Mouse (Mus musculus) lung, embryonic 15.5 days (tissue): Measurements from ENCODE around the gene Hs6st1. TPM values are rescaled to one million over a fixed set of nuclear protein-coding genes. Genes with fewer than 3 reads are reported as not detected.
A peak's percentile ranks its signal among the peaks of the same experiment; 100 is the strongest.

ENCODE experiments used
- ATAC-seq: fragments of 200-750 bp; cut with Nextera tagmentation; 2 replicates; pipeline ENCODE4 v1.8.0; 2017; ENCODE audit warnings: moderate number of reproducible peaks, borderline replicate concordance; ENCODE audit not compliant: low FRiP score, low TSS enrichment; ENCODE audit errors: extremely low read depth
- H3K27ac ChIP-seq: fragments of 300-500 bp; sonication (generic); 2 replicates; pipeline ENCODE4 v1.5.1; 2015; ENCODE audit warnings: moderate library complexity, mild to moderate bottlenecking, inconsistent platforms
- H3K27me3 ChIP-seq: fragments of 300-500 bp; sonication (generic); 2 replicates; pipeline ENCODE4 v1.6.1; 2015; ENCODE audit warnings: inconsistent platforms
- H3K36me3 ChIP-seq: fragments of 300-500 bp; sonication (generic); 2 replicates; pipeline ENCODE4 v1.6.1; 2015; ENCODE audit warnings: inconsistent platforms
- H3K4me1 ChIP-seq: fragments of 300-500 bp; sonication (generic); 2 replicates; pipeline ENCODE4 v1.6.1; 2015; ENCODE audit warnings: inconsistent platforms
- H3K4me2 ChIP-seq: fragments of 300-500 bp; sonication (generic); 2 replicates; pipeline ENCODE4 v1.6.1; 2015; ENCODE audit warnings: inconsistent platforms, mild to moderate bottlenecking, moderate library complexity
- H3K4me3 ChIP-seq: fragments of 300-500 bp; sonication (generic); 2 replicates; pipeline ENCODE4 v1.5.1; 2015; ENCODE audit warnings: mild to moderate bottlenecking, inconsistent platforms
- H3K9ac ChIP-seq: fragments of 300-500 bp; sonication (generic); 2 replicates; pipeline ENCODE4 v1.6.1; 2015; ENCODE audit warnings: inconsistent platforms
- H3K9me3 ChIP-seq: fragments of 300-500 bp; sonication (generic); 2 replicates; pipeline ENCODE4 v1.6.1; 2016; ENCODE audit warnings: inconsistent platforms
- WGBS: fragments of 180-500 bp; shearing (Covaris S2); methylation state at CpG from one replicate; pipeline ENCODE4 v1.1.7; 2015; 5-methylcytosine and 5-hydroxymethylcytosine counted together
- microRNA-seq: library from miRNA; unstranded; fragments of <30 nt; microRNA quantifications from one replicate; pipeline ENCODE4, GENCODE M21; 2016
- polyA plus RNA-seq: library from polyadenylated mRNA; unstranded; fragments of >200 nt; fragmentation: Nextera tagmentation; extraction: Ambion mirVana; gene quantifications from 2 replicates; pipeline ENCODE4 v1.2.1, GENCODE M21; 2015

The Hs6st1 gene
- polyA plus RNA-seq, 1 experiment from 2014 or later, result 11.7 TPM

DNA sequence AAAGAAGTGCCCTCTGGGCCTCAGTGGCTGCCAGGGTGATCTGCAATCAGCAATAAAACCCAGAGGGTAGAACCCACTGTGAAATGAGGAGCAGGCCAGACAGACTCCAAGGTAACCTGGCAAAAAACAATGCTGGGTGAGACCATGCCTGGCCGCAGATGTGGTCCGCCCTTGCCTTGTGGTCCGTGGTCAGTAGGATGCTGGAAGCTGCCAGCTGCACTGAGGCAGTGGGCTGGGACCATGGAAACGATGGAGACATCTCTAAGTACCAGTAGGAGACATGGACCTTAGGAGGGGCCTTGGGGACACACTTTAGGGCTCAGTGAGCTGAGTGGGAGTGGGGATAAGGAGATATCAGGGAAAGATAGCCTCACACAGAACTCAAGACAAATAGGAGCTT, 64.0 kb downstream of the Hs6st1 start:
- Histone ChIP-seq H3K9me3 (no peaks in the 10 kb centered on the region), H3K4me2 (no peak overlapping the region), H3K4me3 (no peak overlapping the region), H3K9ac (no peak overlapping the region), H3K27ac (no peak overlapping the region), H3K4me1 (peaks cover 16% of the 10 kb centered on the region), H3K36me3 (no peaks in the 10 kb centered on the region), H3K27me3 (no peaks in the 10 kb centered on the region)
- 61% methylated on average over 4 of the region's 4 CpGs for WGBS
- ATAC-seq, result no peak

DNA sequence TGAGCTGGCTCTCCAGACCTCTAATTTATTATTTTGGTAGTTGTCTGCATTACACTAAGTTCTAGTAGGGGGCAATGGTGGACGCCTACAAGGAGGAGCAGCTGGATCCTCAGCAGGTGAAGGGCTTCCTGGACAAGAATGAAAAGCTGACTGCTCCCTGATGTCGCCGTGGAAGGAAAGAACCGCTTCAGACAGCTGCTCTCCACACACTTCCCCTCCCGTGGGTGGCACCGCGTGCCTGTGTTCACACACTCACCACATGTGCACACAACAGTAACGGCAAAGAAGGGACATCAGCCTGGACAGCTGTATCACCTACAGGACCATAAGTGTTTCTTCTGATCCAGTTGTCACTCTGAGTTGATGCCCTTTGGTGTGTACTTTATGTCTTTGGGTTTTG, 64.8 kb downstream of the Hs6st1 start:
- H3K4me1 ChIP-seq, result peaks cover 16% of the 10 kb centered on the region
- no peak overlapping the region for H3K4me2 ChIP-seq
- ATAC-seq, result no peak
- H3K4me3 ChIP-seq, result no peak overlapping the region
- H3K9me3 ChIP-seq, result no peaks in the 10 kb centered on the region
- no peaks in the 10 kb centered on the region for H3K36me3 ChIP-seq
- H3K27ac ChIP-seq, result no peak overlapping the region
- no peaks in the 10 kb centered on the region for H3K27me3 ChIP-seq
- no peak overlapping the region for H3K9ac ChIP-seq
- WGBS, result 51% methylated on average over 8 of the region's 8 CpGs

DNA sequence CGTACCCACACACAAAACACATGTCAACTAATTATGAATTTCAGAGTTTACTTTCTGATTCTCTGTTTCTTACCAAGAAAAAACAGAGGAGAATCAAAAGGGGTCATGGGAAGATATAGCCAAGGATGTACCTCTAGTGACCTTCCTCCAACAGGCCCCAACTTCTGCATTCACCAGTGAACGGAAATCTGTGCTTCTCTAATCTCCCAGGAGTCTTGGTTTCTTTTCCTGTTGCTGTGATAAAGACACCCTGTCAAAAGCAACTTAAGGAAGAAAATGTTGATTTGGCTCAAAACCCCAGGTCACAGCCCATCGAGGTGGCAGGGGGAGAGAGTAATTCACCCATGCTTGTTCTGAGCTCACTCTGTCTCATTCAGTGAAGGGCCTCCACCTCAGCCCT, 65.4 kb downstream of the Hs6st1 start:
- H3K27ac ChIP-seq, result no peak overlapping the region
- no peaks in the 10 kb centered on the region for H3K36me3 ChIP-seq
- H3K9me3 ChIP-seq, result no peaks in the 10 kb centered on the region
- H3K4me3 ChIP-seq, result no peak overlapping the region
- H3K9ac ChIP-seq, result no peak overlapping the region
- peaks cover 16% of the 10 kb centered on the region for H3K4me1 ChIP-seq
- no peaks in the 10 kb centered on the region for H3K27me3 ChIP-seq
- 66% methylated on average over 3 of the region's 3 CpGs for WGBS
- ATAC-seq, result no peak
- H3K4me2 ChIP-seq, result no peak overlapping the region

DNA sequence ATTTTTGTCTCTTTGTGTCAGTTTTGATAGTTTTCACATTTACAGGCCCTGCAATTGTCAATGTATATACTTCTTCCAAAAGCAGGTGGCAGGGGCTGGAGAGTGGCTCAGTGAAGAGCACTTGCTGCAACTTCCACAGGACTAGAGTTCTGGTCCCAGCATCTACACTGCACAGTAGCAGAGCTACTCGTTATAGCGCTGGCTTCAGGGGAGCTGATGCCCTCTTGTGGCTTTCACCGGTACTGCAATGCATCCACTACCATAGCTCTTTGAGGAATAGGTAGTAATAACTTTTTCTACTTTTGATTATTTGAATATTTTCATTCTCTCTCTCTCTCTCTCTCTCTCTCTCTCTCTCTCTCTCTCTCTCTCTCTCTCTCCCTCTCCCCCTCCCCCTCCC, 66.4 kb downstream of the Hs6st1 start:
- Histone ChIP-seq H3K9ac (no peak overlapping the region), H3K4me3 (no peak overlapping the region), H3K9me3 (no peaks in the 10 kb centered on the region), H3K4me1 (peaks cover 16% of the 10 kb centered on the region), H3K36me3 (no peaks in the 10 kb centered on the region), H3K27ac (no peak overlapping the region), H3K27me3 (no peaks in the 10 kb centered on the region), H3K4me2 (no peak overlapping the region)
- 0 out of 2 replicates have a peak, but pooled peaks have one; percentile 27 for ATAC-seq
- 2% methylated on average over 3 of the region's 3 CpGs for WGBS

DNA sequence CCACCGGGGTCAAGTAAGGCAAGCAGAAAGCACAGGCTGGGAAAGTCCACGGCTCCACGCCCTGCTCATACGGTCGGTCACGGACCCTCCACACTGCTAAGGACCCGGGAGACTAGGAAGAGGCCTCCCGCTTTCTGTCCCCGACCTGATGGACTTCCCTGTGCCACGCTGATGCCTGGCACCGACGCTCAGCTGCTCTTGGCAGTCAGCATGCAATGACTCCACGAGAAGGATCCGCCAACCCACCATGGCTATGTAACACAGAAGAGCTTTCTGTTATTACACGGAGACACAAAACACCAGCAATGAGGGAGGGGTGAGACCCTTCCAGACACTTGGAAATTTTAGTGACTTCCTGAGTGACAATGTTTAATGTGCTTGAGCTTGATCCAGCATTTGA, 72.1 kb downstream of the Hs6st1 start:
- ATAC-seq, result no peak
- 95% methylated on average over 15 of the region's 15 CpGs for WGBS
- no peaks in the 10 kb centered on the region for H3K27me3 ChIP-seq
- H3K4me1 ChIP-seq, result no peaks in the 10 kb centered on the region
- no peaks in the 10 kb centered on the region for H3K9me3 ChIP-seq
- H3K27ac ChIP-seq, result no peak overlapping the region
- no peak overlapping the region for H3K4me2 ChIP-seq
- no peak overlapping the region for H3K4me3 ChIP-seq
- no peak overlapping the region for H3K9ac ChIP-seq
- H3K36me3 ChIP-seq, result peaks cover 19% of the 10 kb centered on the region

DNA sequence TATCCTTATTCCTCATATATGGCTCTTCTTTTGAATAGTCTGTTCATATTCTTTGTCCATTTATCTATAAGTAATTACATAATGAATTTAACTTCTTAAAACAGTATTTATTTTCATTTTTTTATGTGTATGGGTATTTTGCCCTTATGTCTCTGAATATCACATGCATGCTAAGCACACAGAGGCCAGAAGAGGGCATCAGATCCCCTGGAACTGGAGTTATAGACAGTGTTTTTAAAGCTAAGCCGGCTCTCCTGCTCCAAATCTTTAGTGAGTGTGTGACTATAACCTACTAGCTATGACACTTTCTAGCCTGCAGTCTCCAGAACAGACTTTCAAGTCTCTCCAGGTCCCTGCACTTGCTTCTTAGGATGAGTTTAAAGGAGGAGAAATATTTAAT, 76.8 kb downstream of the Hs6st1 start:
- Histone ChIP-seq H3K27me3 (no peaks in the 10 kb centered on the region), H3K4me2 (no peak overlapping the region), H3K4me3 (no peak overlapping the region), H3K36me3 (peaks cover 42% of the 10 kb centered on the region), H3K9ac (no peak overlapping the region), H3K9me3 (no peaks in the 10 kb centered on the region), H3K4me1 (no peaks in the 10 kb centered on the region), H3K27ac (no peak overlapping the region)
- ATAC-seq, result no peak
- 13% methylated on average over 1 of the region's 1 CpGs for WGBS

DNA sequence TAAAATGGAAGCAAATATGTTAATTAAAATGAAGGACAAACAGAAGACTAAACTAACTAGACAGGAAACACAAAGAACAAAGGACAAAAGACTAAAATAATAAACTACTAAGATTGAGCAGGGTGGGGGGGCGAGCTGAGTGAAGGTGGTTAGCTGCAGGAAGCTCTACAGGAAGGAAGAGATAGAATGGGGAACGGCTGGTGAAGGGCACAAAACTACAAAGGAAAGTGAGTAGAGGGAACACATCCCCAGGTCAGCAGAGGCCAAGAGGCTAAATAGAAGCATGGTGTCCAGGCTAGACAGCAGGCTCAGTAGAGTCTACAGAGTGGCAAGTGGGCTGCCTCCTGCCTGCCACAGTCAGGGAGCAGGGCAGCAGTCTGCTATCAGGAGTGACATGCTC, 80.6 kb downstream of the Hs6st1 start:
- H3K9ac ChIP-seq, result no peak overlapping the region
- H3K4me1 ChIP-seq, result no peaks in the 10 kb centered on the region
- no peak overlapping the region for H3K27ac ChIP-seq
- WGBS, result 64% methylated on average over 2 of the region's 2 CpGs
- H3K4me3 ChIP-seq, result no peak overlapping the region
- no peak for ATAC-seq
- no peaks in the 10 kb centered on the region for H3K27me3 ChIP-seq
- H3K4me2 ChIP-seq, result no peak overlapping the region
- H3K9me3 ChIP-seq, result no peaks in the 10 kb centered on the region
- H3K36me3 ChIP-seq, result peaks cover 69% of the 10 kb centered on the region

DNA sequence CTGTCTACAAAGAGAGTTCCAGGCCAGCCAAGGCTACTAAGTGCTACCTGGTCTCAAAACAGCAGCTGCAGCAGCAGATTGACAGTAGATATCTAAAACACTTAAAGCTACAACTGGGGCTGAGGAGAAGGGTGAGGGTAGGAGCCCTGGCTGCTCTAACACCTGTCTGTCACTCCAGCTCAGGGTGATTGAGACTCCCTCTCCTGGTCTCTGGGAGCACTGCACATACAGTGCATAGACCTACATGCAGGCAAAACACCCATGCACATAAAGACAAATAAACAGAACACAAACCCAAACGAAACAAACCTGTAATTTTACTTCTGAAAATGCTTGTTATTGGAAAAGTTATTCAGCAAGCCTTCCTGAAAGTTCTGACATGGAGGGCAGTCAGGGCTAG, 81.2 kb downstream of the Hs6st1 start:
- Histone ChIP-seq H3K9me3 (no peaks in the 10 kb centered on the region), H3K9ac (no peak overlapping the region), H3K4me1 (no peaks in the 10 kb centered on the region), H3K27ac (no peak overlapping the region), H3K27me3 (no peaks in the 10 kb centered on the region), H3K4me2 (no peak overlapping the region), H3K4me3 (no peak overlapping the region), H3K36me3 (peaks cover 69% of the 10 kb centered on the region)
- ATAC-seq, result no peak
- 57% methylated on average over 1 of the region's 1 CpGs for WGBS

Small RNA genes within 50 kb of the gene (microRNA-seq; reads per million reads assigned to microRNA genes)
- not detected for gene Mir6897

Other genes starting within 250 kb of the Hs6st1 start
- gene Uggt1, start 176.3 kb downstream of the Hs6st1 start, polyA plus RNA-seq, result 52.6 and 57.2 TPM in 2 replicates
- gene Neurl3, start 206.3 kb downstream of the Hs6st1 start, polyA plus RNA-seq, result 8.0 and 8.3 TPM in 2 replicates
- gene Arid5a, start 239.3 kb downstream of the Hs6st1 start, polyA plus RNA-seq, result 8.0 and 8.9 TPM in 2 replicates